Mouse (Mus musculus) ES-E14 (cell line): ENCODE measurements around the gene Btbd1.

ENCODE experiments used
- CHD2 ChIP-seq: IDR thresholded peaks from 2 replicates; pipeline ENCODE4 v1.6.1; 2014; ENCODE audit warnings: mild to moderate bottlenecking, low read depth, low read length, inconsistent platforms
- HCFC1 ChIP-seq: IDR thresholded peaks from 2 replicates; pipeline ENCODE4 v1.6.1; 2012; ENCODE audit warnings: low read length, inconsistent platforms, borderline replicate concordance; ENCODE audit not compliant: insufficient read depth
- MAFK ChIP-seq: IDR thresholded peaks from 2 replicates; pipeline ENCODE4 v1.6.1; 2014; ENCODE audit warnings: mild to moderate bottlenecking, low read depth, low read length, inconsistent platforms; ENCODE audit not compliant: insufficient read depth
- ZC3H11A ChIP-seq: IDR thresholded peaks from 2 replicates; pipeline ENCODE4 v1.6.1; 2012; ENCODE audit warnings: low read depth, mild to moderate bottlenecking, inconsistent platforms, low read length, borderline replicate concordance
- ZNF384 ChIP-seq: IDR thresholded peaks from 2 replicates; pipeline ENCODE4 v1.6.1; 2012; ENCODE audit warnings: low read depth, low read length, inconsistent platforms

GRCm38 (mm10) chr7:81775325-81775724 lies 53.9 kb downstream of the Btbd1 start:
- TF ChIP-seq MAFK, result no peak
- no peak for TF ChIP-seq ZC3H11A
- TF ChIP-seq ZNF384, result no peak
- TF ChIP-seq HCFC1, result no peak
- no peak for TF ChIP-seq CHD2
